Mouse (Mus musculus) cortical plate, adult 2 months (tissue): ENCODE data around the gene Kcnd2.

Source experiments
- CTCF ChIP-seq: fragments of 200-500 bp; IDR thresholded peaks from 2 replicates; pipeline ENCODE4 v1.5.1; 2011; ENCODE audit warnings: mild to moderate bottlenecking, control low read depth, low read length; ENCODE audit not compliant: insufficient read depth; ENCODE audit errors: extremely low read depth
- POLR2A ChIP-seq: fragments of 200-500 bp; IDR thresholded peaks from 2 replicates; pipeline ENCODE4 v1.6.1; 2011; ENCODE audit warnings: mild to moderate bottlenecking, low read length, control low read depth; ENCODE audit not compliant: insufficient read depth; ENCODE audit errors: extremely low read depth

- TF ChIP-seq POLR2A (no peak), CTCF (no peak)
Observed at GRCm38 (mm10) chr6:21747536-21747935, 532.2 kb downstream of the Kcnd2 start.
